Mouse (Mus musculus) G1E (cell line): Measurements from ENCODE around the gene Jhy. TPM values are rescaled to one million over a fixed set of nuclear protein-coding genes. Genes with fewer than 3 reads are reported as not detected.

ENCODE experiments used
- ATAC-seq: 2 replicates; pipeline ENCODE4 v1.8.0; 2016; ENCODE audit warnings: mild to moderate bottlenecking; ENCODE audit not compliant: insufficient number of reproducible peaks, poor library complexity, low FRiP score, severe bottlenecking; ENCODE audit errors: extremely low read depth
- DNase-seq: peaks from one replicate; pipeline ENCODE4 v3.0.0; 2012; ENCODE audit warnings: low spot score
- H3K27me3 ChIP-seq: 2 replicates; pipeline ENCODE4 v1.6.1; 2012; ENCODE audit warnings: mild to moderate bottlenecking, low read length, inconsistent platforms; ENCODE audit not compliant: insufficient read depth
- H3K36me3 ChIP-seq: replicated peaks from 2 replicates; pipeline ENCODE3; 2012; ENCODE audit warnings: mild to moderate bottlenecking, inconsistent platforms
- H3K4me1 ChIP-seq: 2 replicates; pipeline ENCODE4 v1.6.1; 2012; ENCODE audit warnings: low read depth, low read length, inconsistent platforms, mixed read lengths; ENCODE audit not compliant: insufficient read depth
- H3K4me3 ChIP-seq: 2 replicates; pipeline ENCODE4 v1.5.1; 2012; ENCODE audit warnings: low read depth, mild to moderate bottlenecking, inconsistent platforms, low read length, moderate library complexity, mixed read lengths
- H3K9me3 ChIP-seq: replicated peaks from 2 replicates; pipeline ENCODE4 v1.6.1; 2012; ENCODE audit warnings: inconsistent platforms
- CTCF ChIP-seq: IDR thresholded peaks from 2 replicates; pipeline ENCODE4 v1.5.1; 2012; ENCODE audit warnings: low read depth, low read length, inconsistent platforms, mixed read lengths
- GATA1 ChIP-seq: IDR thresholded peaks from 2 replicates; pipeline ENCODE4 v1.6.1; 2012; ENCODE audit warnings: borderline replicate concordance, low read length, inconsistent platforms, mixed read lengths
- GATA2 ChIP-seq: IDR thresholded peaks from 2 replicates; pipeline ENCODE4 v1.6.1; 2012; ENCODE audit warnings: low read depth, low read length, inconsistent platforms, borderline replicate concordance
- POLR2AphosphoS5 ChIP-seq: IDR thresholded peaks from 2 replicates; pipeline ENCODE4 v1.6.1; 2012; ENCODE audit warnings: low read depth, low read length, inconsistent platforms; ENCODE audit not compliant: insufficient replicate concordance
- TAL1 ChIP-seq: conservative IDR thresholded peaks from 2 replicates; pipeline ENCODE4 v1.6.1; 2012; ENCODE audit warnings: low read depth, low read length, inconsistent platforms, mixed read lengths
- polyA plus RNA-seq: library from polyadenylated mRNA; stranded (reverse); fragments of >175 nt; gene quantifications from 2 replicates; pipeline ENCODE4 v1.2.3, GENCODE M21; 2012
- total RNA-seq, 2 experiments: library from RNA; stranded (forward) in 1 of 2; stranded (reverse) in 1 of 2; fragments of 200-1000 nt in 1 of 2; fragments of >200 nt in 1 of 2; fragmentation: Nextera tagmentation in 1 of 2; gene quantifications; 2 replicates each; pipeline ENCODE4 v1.2.3; 2014 to 2017

Jhy gene
- total RNA-seq (2014; fragmentation: Nextera tagmentation), result not detected in 2 replicates
- total RNA-seq (2017), result 0.44 TPM in 1 of 2 replicates, not detected in the other
- polyA plus RNA-seq, result not detected in 2 replicates

- Histone ChIP-seq H3K4me3 (no peak within 1 kb of the TSS), H3K27me3 (peaks cover 9% of the 10 kb centered on the region; the same call in 1 of the 2 replicates), H3K4me1 (no peaks in the 10 kb centered on the region), H3K9me3 (no peaks in the 10 kb centered on the region), H3K36me3 (no peaks in the 10 kb centered on the region)
- no peak for DNase-seq
- no peak for ATAC-seq
- TF ChIP-seq TAL1, result no peak
- TF ChIP-seq GATA2, result no peak
- no peak for TF ChIP-seq POLR2AphosphoS5
- no peak for TF ChIP-seq GATA1
- no peak for TF ChIP-seq CTCF
Measured at GRCm38 (mm10) chr9:40963586-40964417, at the start of gene Jhy. Gene Jhy, minus strand, starts transcription at chr9:40964118.

GRCm38 (mm10) chr9:41012456-41012855, 48.5 kb upstream of the Jhy start:
- no peak for DNase-seq
- Histone ChIP-seq H3K4me3 (no peak overlapping the region), H3K36me3 (peaks cover 45% of the 10 kb centered on the region), H3K4me1 (no peaks in the 10 kb centered on the region), H3K27me3 (no peaks in the 10 kb centered on the region), H3K9me3 (no peaks in the 10 kb centered on the region)
- ATAC-seq, result no peak
- TF ChIP-seq GATA2, result no peak
- TF ChIP-seq TAL1, result no peak
- TF ChIP-seq GATA1, result no peak
- no peak for TF ChIP-seq CTCF
- TF ChIP-seq POLR2AphosphoS5, result no peak

GRCm38 (mm10) chr9:41011512-41012436, 47.9 kb upstream of the Jhy start:
- ATAC-seq (no peak), DNase-seq (no peak)
- H3K36me3 ChIP-seq, result peaks cover 39% of the 10 kb centered on the region
- no peaks in the 10 kb centered on the region for H3K27me3 ChIP-seq
- no peaks in the 10 kb centered on the region for H3K4me1 ChIP-seq
- no peaks in the 10 kb centered on the region for H3K9me3 ChIP-seq
- H3K4me3 ChIP-seq, result no peak overlapping the region
- TF ChIP-seq POLR2AphosphoS5, result no peak
- TF ChIP-seq GATA1, result no peak
- TF ChIP-seq CTCF, result no peak
- TF ChIP-seq TAL1, result no peak
- TF ChIP-seq GATA2, result no peak

GRCm38 (mm10) chr9:41007785-41008184, 43.9 kb upstream of the Jhy start:
- Histone ChIP-seq H3K27me3 (peaks cover 3% of the 10 kb centered on the region; the same call in 1 of the 2 replicates), H3K4me1 (no peaks in the 10 kb centered on the region), H3K36me3 (peaks cover 9% of the 10 kb centered on the region), H3K9me3 (no peaks in the 10 kb centered on the region), H3K4me3 (no peak overlapping the region)
- DNase-seq (no peak), ATAC-seq (no peak)
- TF ChIP-seq CTCF (no peak), TAL1 (no peak), GATA1 (no peak), GATA2 (no peak), POLR2AphosphoS5 (no peak)

GRCm38 (mm10) chr9:41004415-41004814, 40.5 kb upstream of the Jhy start, which contains the start of gene Crtam:
Gene Crtam, minus strand, starts transcription at chr9:41004628.
- Histone ChIP-seq H3K27me3 (peaks cover 9% of the 10 kb centered on the region; the same call in 1 of the 2 replicates), H3K36me3 (no peaks in the 10 kb centered on the region), H3K4me3 (no peak within 1 kb of the TSS), H3K9me3 (no peaks in the 10 kb centered on the region), H3K4me1 (no peaks in the 10 kb centered on the region)
- no peak for DNase-seq
- ATAC-seq, result no peak
- TF ChIP-seq TAL1, result no peak
- TF ChIP-seq CTCF, result no peak
- TF ChIP-seq POLR2AphosphoS5, result no peak
- no peak for TF ChIP-seq GATA1

GRCm38 (mm10) chr9:40997116-40997779, 33.3 kb upstream of the Jhy start:
- TF ChIP-seq TAL1 (no peak), CTCF (no peak), POLR2AphosphoS5 (no peak), GATA2 (no peak), GATA1 (no peak)
- DNase-seq (no peak), ATAC-seq (no peak)
- Histone ChIP-seq H3K27me3 (peaks cover 13% of the 10 kb centered on the region), H3K4me1 (no peaks in the 10 kb centered on the region), H3K36me3 (no peaks in the 10 kb centered on the region), H3K4me3 (no peak overlapping the region), H3K9me3 (no peaks in the 10 kb centered on the region)
